Mouse (Mus musculus): ENCODE results near the gene Polk.

DNA sequence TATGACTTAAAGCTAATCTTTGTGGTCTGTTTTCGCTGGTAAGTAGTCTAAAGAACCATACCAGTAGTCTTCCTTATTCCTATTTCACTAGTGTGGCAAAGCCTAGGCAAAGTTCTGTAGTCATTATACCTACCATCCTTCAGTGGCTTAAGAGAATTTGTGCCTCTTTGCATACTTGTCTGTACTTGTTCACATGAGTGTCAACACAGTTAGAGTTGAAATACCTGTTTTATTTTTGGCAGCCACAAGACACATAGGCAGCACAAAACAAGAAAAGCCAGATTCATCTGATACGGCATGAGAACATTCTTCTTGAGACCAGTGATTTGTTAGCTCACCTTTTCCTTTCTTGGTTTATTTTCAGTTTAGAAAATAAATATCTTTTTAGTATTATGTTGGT is 31.8 kb upstream of the Polk start:
- no peak for TF ChIP-seq CTCF (conservative IDR thresholded peaks at IDR 0.05; ENCODE audit: low read length)
- no peak for TF ChIP-seq POU5F1 (IDR thresholded peaks at IDR 0.05; ENCODE audit: borderline replicate concordance, low read length)

Data from E14TG2a.4 (cell line).